Mouse (Mus musculus) limb, embryonic 10.5 days (tissue): ENCODE results near the gene Gm21900. TPM values are rescaled to one million over a fixed set of nuclear protein-coding genes. Genes with fewer than 3 reads are reported as not detected.
"Not testable (repeated sequence)": the region's sequence is repeated elsewhere in the genome, so short reads cannot be mapped to it uniquely, and the experiment has no call there.

Source experiments
- DNase-seq: peaks from one replicate; pipeline ENCODE4 v3.0.0-alpha.2; 2017; ENCODE audit warnings: low spot score
- H3K27ac ChIP-seq: fragments of 300-500 bp; sonication (generic); 2 replicates; pipeline ENCODE4 v1.5.1; 2016; ENCODE audit warnings: mild to moderate bottlenecking
- H3K27me3 ChIP-seq: fragments of 300-500 bp; sonication (generic); 2 replicates; pipeline ENCODE4 v1.6.1; 2016; ENCODE audit warnings: low read depth, mild to moderate bottlenecking; ENCODE audit not compliant: poor library complexity, severe bottlenecking
- H3K36me3 ChIP-seq: fragments of 300-500 bp; sonication (generic); 2 replicates; pipeline ENCODE4 v1.6.1; 2016; ENCODE audit warnings: mild to moderate bottlenecking, moderate library complexity
- H3K4me1 ChIP-seq: fragments of 300-500 bp; sonication (generic); 2 replicates; pipeline ENCODE4 v1.6.1; 2016
- H3K4me3 ChIP-seq: fragments of 300-500 bp; sonication (generic); 2 replicates; pipeline ENCODE4 v1.5.1; 2016; ENCODE audit warnings: mild to moderate bottlenecking, moderate library complexity
- H3K9me3 ChIP-seq: fragments of 300-500 bp; sonication (generic); replicated peaks from 2 replicates; pipeline ENCODE4 v1.6.1; 2016; ENCODE audit warnings: mild to moderate bottlenecking
- WGBS: fragments of 180-500 bp; shearing (Covaris S2); methylation state at CpG from one replicate; pipeline ENCODE4 v1.1.7; 2016; 5-methylcytosine and 5-hydroxymethylcytosine counted together
- polyA plus RNA-seq: library from polyadenylated mRNA; unstranded; fragments of >200 nt; fragmentation: Nextera tagmentation; extraction: Ambion mirVana; gene quantifications from 2 replicates; pipeline ENCODE4 v1.2.1, GENCODE M21; 2016

Gm21900 gene
- not detected in 2 replicates for polyA plus RNA-seq

GRCm38 (mm10) chrY:10616061-10616460, at the start of gene Gm21900:
Gm21900 (plus strand) TSS chrY:10616361.
- not testable (repeated sequence) for H3K36me3 ChIP-seq, H3K27ac ChIP-seq, H3K27me3 ChIP-seq, DNase-seq, H3K4me3 ChIP-seq, H3K9me3 ChIP-seq, H3K4me1 ChIP-seq
- WGBS, result 74% methylated on average over 4 of the region's 4 CpGs

- WGBS, result 57% methylated on average over 17 of the region's 25 CpGs
- not testable (repeated sequence) for H3K27me3 ChIP-seq, H3K27ac ChIP-seq, H3K9me3 ChIP-seq, H3K4me1 ChIP-seq, H3K36me3 ChIP-seq, DNase-seq, H3K4me3 ChIP-seq
Observed at GRCm38 (mm10) chrY:10643516-10643915, 27.4 kb downstream of the Gm21900 start.

Other genes with a start within 250 kb of the Gm21900 start
- not detected in 2 replicates for gene Gm28510, start 203.6 kb upstream of the Gm21900 start, polyA plus RNA-seq
- not detected in 2 replicates for gene Gm20737, start 80.3 kb upstream of the Gm21900 start, polyA plus RNA-seq
- gene Gm21775, start 62.9 kb upstream of the Gm21900 start, polyA plus RNA-seq, result not detected in 2 replicates
- not detected in 2 replicates for gene Gm20777, start 136.1 kb downstream of the Gm21900 start, polyA plus RNA-seq